Mouse (Mus musculus) G1E (cell line): ENCODE measurements at regions not wholly inside any gene's neighbourhood (a gene's known extent, or its start where the extent isn't known, plus 50 kb on each side); places are given as distances from the start of the nearest gene placed in this dataset.

Source experiments
- ATAC-seq: 2 replicates; pipeline ENCODE4 v1.8.0; 2016; ENCODE audit warnings: mild to moderate bottlenecking; ENCODE audit not compliant: insufficient number of reproducible peaks, poor library complexity, low FRiP score, severe bottlenecking; ENCODE audit errors: extremely low read depth
- DNase-seq: peaks from one replicate; pipeline ENCODE4 v3.0.0; 2012; ENCODE audit warnings: low spot score
- H3K27me3 ChIP-seq: 2 replicates; pipeline ENCODE4 v1.6.1; 2012; ENCODE audit warnings: mild to moderate bottlenecking, low read length, inconsistent platforms; ENCODE audit not compliant: insufficient read depth
- H3K36me3 ChIP-seq: replicated peaks from 2 replicates; pipeline ENCODE3; 2012; ENCODE audit warnings: mild to moderate bottlenecking, inconsistent platforms
- H3K4me1 ChIP-seq: 2 replicates; pipeline ENCODE4 v1.6.1; 2012; ENCODE audit warnings: low read depth, low read length, inconsistent platforms, mixed read lengths; ENCODE audit not compliant: insufficient read depth
- H3K4me3 ChIP-seq: 2 replicates; pipeline ENCODE4 v1.5.1; 2012; ENCODE audit warnings: low read depth, mild to moderate bottlenecking, inconsistent platforms, low read length, moderate library complexity, mixed read lengths
- H3K9me3 ChIP-seq: replicated peaks from 2 replicates; pipeline ENCODE4 v1.6.1; 2012; ENCODE audit warnings: inconsistent platforms
- CTCF ChIP-seq: IDR thresholded peaks from 2 replicates; pipeline ENCODE4 v1.5.1; 2012; ENCODE audit warnings: low read depth, low read length, inconsistent platforms, mixed read lengths
- GATA1 ChIP-seq: IDR thresholded peaks from 2 replicates; pipeline ENCODE4 v1.6.1; 2012; ENCODE audit warnings: borderline replicate concordance, low read length, inconsistent platforms, mixed read lengths
- GATA2 ChIP-seq: IDR thresholded peaks from 2 replicates; pipeline ENCODE4 v1.6.1; 2012; ENCODE audit warnings: low read depth, low read length, inconsistent platforms, borderline replicate concordance
- POLR2AphosphoS5 ChIP-seq: IDR thresholded peaks from 2 replicates; pipeline ENCODE4 v1.6.1; 2012; ENCODE audit warnings: low read depth, low read length, inconsistent platforms; ENCODE audit not compliant: insufficient replicate concordance
- TAL1 ChIP-seq: conservative IDR thresholded peaks from 2 replicates; pipeline ENCODE4 v1.6.1; 2012; ENCODE audit warnings: low read depth, low read length, inconsistent platforms, mixed read lengths

- no peak for TF ChIP-seq TAL1
- no peak for TF ChIP-seq CTCF
- no peak for TF ChIP-seq GATA2
- TF ChIP-seq POLR2AphosphoS5: no peak
- TF ChIP-seq GATA1: no peak
These were observed 511.7 kb downstream of the Plekhb2 start for GRCm38 (mm10) chr1:35361465-35361864.

GRCm38 (mm10) chr1:35362836-35363235, 513.1 kb downstream of the Plekhb2 start:
- ATAC-seq (no peak), DNase-seq (no peak)
- Histone ChIP-seq H3K4me3 (no peak overlapping the region), H3K9me3 (no peaks in the 10 kb centered on the region), H3K4me1 (no peaks in the 10 kb centered on the region), H3K36me3 (no peaks in the 10 kb centered on the region), H3K27me3 (no peaks in the 10 kb centered on the region)
- TF ChIP-seq CTCF (no peak), GATA1 (no peak), GATA2 (no peak), POLR2AphosphoS5 (no peak), TAL1 (no peak)

More at GRCm38 (mm10) chr1:35361465-35361864, 511.7 kb downstream of the Plekhb2 start:
- no peaks in the 10 kb centered on the region for H3K4me1 ChIP-seq
- H3K4me3 ChIP-seq: no peak overlapping the region
- H3K36me3 ChIP-seq: no peaks in the 10 kb centered on the region
- DNase-seq: no peak
- no peaks in the 10 kb centered on the region for H3K27me3 ChIP-seq
- H3K9me3 ChIP-seq: no peaks in the 10 kb centered on the region
- ATAC-seq: no peak

- Histone ChIP-seq H3K9me3 (no peaks in the 10 kb centered on the region), H3K4me3 (no peak overlapping the region), H3K27me3 (no peaks in the 10 kb centered on the region), H3K4me1 (no peaks in the 10 kb centered on the region), H3K36me3 (no peaks in the 10 kb centered on the region)
- TF ChIP-seq GATA1 (no peak), TAL1 (no peak)
- DNase-seq (no peak), ATAC-seq (no peak)
These were observed 516.8 kb downstream of the Plekhb2 start for GRCm38 (mm10) chr1:35366559-35366958.

- no peak for ATAC-seq
- no peaks in the 10 kb centered on the region for H3K9me3 ChIP-seq
- TF ChIP-seq POLR2AphosphoS5 (no peak), CTCF (no peak), GATA1 (no peak), GATA2 (no peak), TAL1 (no peak)
- H3K4me1 ChIP-seq: no peaks in the 10 kb centered on the region
- H3K4me3 ChIP-seq: no peak overlapping the region
- no peak for DNase-seq
- H3K27me3 ChIP-seq: no peaks in the 10 kb centered on the region
- no peaks in the 10 kb centered on the region for H3K36me3 ChIP-seq
These were observed 523.0 kb downstream of the Plekhb2 start for GRCm38 (mm10) chr1:35372751-35373150.

GRCm38 (mm10) chr1:35380633-35381385, 531.0 kb downstream of the Plekhb2 start:
- no peak for DNase-seq
- H3K4me1 ChIP-seq: no peaks in the 10 kb centered on the region
- TF ChIP-seq TAL1 (no peak), GATA2 (no peak), CTCF (no peak), POLR2AphosphoS5 (no peak), GATA1 (no peak)
- ATAC-seq: no peak
- no peaks in the 10 kb centered on the region for H3K36me3 ChIP-seq
- H3K27me3 ChIP-seq: no peaks in the 10 kb centered on the region
- H3K9me3 ChIP-seq: no peaks in the 10 kb centered on the region
- H3K4me3 ChIP-seq: no peak overlapping the region

- peak; percentile 98 for TF ChIP-seq CTCF
- no peak for TF ChIP-seq TAL1
- Histone ChIP-seq H3K36me3 (no peaks in the 10 kb centered on the region), H3K4me3 (no peak overlapping the region), H3K27me3 (no peaks in the 10 kb centered on the region), H3K4me1 (no peaks in the 10 kb centered on the region), H3K9me3 (no peaks in the 10 kb centered on the region)
- ATAC-seq (no peak), DNase-seq (peak; percentile 44)
These were observed 535.7 kb downstream of the Plekhb2 start for GRCm38 (mm10) chr1:35385430-35385829.

GRCm38 (mm10) chr1:35388181-35388580, 538.4 kb downstream of the Plekhb2 start:
- no peak for TF ChIP-seq GATA1
- TF ChIP-seq CTCF: peak; percentile 64
- H3K27me3 ChIP-seq: 0 out of 2 replicates have a peak, but pooled peaks cover 2% of the 10 kb centered on the region
- no peak overlapping the region for H3K4me3 ChIP-seq
- H3K4me1 ChIP-seq: no peaks in the 10 kb centered on the region
- ATAC-seq (no peak), DNase-seq (peak; percentile 11)
- no peaks in the 10 kb centered on the region for H3K36me3 ChIP-seq
- no peaks in the 10 kb centered on the region for H3K9me3 ChIP-seq
